Mouse (Mus musculus): ENCODE measurements around the gene Sept3.
A peak's percentile ranks its signal among the peaks of the same experiment; 100 is the strongest.

Sept3 gene

DNA sequence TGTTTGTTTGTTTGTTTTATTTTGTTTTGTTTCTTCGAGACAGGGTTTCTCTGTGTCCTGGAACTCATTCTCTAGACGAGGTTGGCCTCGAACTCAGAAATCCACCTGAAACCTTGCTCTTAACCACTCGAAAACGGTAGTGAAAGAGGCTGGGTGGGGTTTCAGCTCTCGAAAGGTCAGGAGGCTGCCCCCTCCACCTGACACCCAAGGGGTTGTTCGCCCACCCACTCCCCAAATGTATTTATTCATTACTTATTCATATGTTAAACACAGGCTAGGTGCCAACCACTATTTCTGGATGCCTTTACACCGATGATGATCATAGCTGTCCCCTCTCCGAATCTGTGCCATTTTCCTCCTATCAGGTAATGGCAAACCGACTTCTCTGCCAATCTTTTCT is 64.5 kb downstream of the Sept3 start:
- no peak for DNase-seq (ENCODE audit: extremely low spot score, low spot score)

- no peak for DNase-seq (ENCODE audit: extremely low spot score, low spot score)
Measured at GRCm38 (mm10) chr15:82339634-82340254, 65.1 kb downstream of the Sept3 start.

GRCm38 (mm10) chr15:82340414-82341035 is 65.8 kb downstream of the Sept3 start:
- peak; percentile 34 for DNase-seq (ENCODE audit: extremely low spot score, low spot score)

DNA sequence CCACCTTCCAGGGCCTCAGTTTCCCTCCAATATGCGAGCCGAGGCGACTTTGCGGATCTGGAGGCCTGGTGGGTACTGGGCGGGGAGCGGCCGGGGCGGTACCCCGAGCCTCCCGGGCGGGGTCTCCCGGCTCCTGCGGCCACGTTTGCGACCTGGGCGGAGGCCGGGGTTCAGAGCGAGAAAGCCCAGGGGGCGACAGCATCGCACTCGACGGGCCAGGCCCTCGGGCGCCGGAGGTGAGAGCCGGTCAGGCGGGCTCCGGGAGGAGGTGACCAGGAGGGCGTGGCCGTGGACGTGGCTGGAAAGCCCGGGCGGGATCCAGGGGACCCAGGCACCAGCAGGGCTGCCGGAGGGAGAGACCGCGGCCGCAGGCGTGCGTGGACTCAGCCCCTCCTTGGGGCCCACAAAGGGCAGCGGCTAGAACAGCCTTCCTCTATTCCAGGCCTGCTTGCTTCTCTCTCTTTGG is 66.4 kb downstream of the Sept3 start:
- DNase-seq (ENCODE audit: extremely low spot score, low spot score), result peak; percentile 61

GRCm38 (mm10) chr15:82341675-82342542 is 67.2 kb downstream of the Sept3 start:
- no peak for DNase-seq (ENCODE audit: extremely low spot score, low spot score)

GRCm38 (mm10) chr15:82342543-82342935 is 67.8 kb downstream of the Sept3 start:
- no peak for DNase-seq (ENCODE audit: extremely low spot score, low spot score)

DNA sequence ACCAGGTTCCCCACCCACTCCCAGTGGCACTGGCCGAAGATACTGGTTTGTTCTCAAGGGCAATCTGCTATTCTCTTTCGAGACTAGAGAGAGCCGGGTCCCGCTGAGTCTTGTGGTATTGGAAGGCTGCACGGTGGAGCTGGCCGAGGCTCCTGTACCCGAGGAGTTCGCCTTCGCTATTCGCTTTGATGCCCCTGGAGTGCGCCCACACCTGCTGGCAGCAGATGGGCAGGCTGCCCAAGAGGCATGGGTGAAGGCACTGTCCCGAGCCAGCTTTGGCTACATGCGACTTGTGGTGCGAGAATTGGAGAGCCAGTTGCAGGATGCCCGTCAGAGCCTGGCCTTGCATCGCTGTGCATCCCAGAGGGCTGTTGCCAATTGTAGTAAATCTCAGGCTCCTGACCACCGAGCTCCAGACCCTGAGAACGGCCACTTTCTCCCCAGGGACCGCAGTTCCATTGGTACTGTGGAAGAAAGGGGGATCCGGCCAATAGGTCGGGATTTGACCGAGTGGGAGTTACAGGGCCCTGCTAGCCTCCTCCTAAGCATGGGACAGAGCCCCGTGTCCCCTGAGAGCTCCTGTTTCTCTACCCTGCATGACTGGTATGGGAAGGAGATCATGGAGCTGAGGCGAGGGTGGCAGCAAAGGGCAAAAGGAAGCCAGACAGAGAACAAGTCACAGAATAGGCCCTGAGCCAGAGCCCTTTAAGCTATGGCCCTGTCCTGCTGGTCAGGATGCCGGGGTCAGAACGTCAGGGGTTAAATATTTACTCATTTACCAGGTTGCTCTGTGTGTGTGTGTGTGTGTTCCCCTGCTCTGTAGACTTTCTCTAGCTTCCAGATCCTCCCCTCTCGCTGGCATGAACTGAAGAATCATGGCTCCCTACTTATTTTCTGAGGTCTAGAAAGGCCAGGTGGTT is 68.9 kb downstream of the Sept3 start:
- no peak for DNase-seq (ENCODE audit: extremely low spot score, low spot score)
